ENCODE assay signal across 18 mouse cellular contexts in the genomic region with DNA sequence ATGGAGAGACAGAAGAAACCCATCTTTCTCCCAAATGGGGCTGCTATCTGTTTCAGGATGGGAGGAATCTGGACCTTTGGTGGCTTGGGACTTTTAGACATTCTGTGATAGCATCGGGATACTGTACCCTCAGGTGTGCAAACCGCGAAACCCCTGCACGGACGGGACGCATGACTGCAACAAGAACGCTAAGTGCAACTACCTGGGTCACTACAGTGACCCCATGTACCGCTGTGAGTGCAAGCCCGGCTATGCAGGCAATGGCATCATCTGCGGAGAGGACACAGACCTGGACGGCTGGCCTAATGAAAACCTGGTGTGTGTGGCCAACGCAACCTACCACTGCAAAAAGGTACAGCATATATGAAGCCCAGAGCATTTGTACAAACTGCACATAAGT.
"Had no signal": no experiment of that assay in that cellular context is flagged by ENCODE, and none has a peak within 500 bp of the region (broad histone marks: within the 10 kb centered on the region; RNA-seq: fewer than 3 reads in every experiment).

No protein-coding gene starts in this region.

- H3K27me3 ChIP-seq: liver, embryonic 13.5 days; liver, embryonic 15.5 days; lung, embryonic 15.5 days; neural tube, embryonic 12.5 days had no signal

- DNase-seq: liver, embryonic 13.5 days; liver, postnatal 0 days; lung, adult 2 months; lung, postnatal 14 days; lung, postnatal 36 days; midbrain, embryonic 14.5 days; right cerebral cortex, postnatal 14 days; spleen, adult 18-20 months; thymus, adult 18-20 months; thymus, postnatal 25 days; thymus, postnatal 4 days had no signal

- H3K9me3 ChIP-seq: liver, embryonic 13.5 days; liver, embryonic 15.5 days; lung, embryonic 15.5 days; midbrain, embryonic 12.5 days; neural tube, embryonic 12.5 days had no signal

- H3K27ac ChIP-seq: liver, embryonic 13.5 days; liver, embryonic 15.5 days; lung, embryonic 15.5 days; macrophage; midbrain, embryonic 12.5 days; neural tube, embryonic 12.5 days had no signal

- H3K4me2 ChIP-seq: liver, embryonic 13.5 days; liver, embryonic 15.5 days; lung, embryonic 15.5 days; midbrain, embryonic 12.5 days; neural tube, embryonic 12.5 days had no signal

- ATAC-seq: liver, postnatal 0 days; lung, postnatal 0 days; midbrain, embryonic 16.5 days had no signal

- H3K4me3 ChIP-seq: liver, embryonic 13.5 days; liver, embryonic 15.5 days; lung, embryonic 15.5 days; midbrain, embryonic 12.5 days; neural tube, embryonic 12.5 days had no signal

- H3K36me3 ChIP-seq: liver, embryonic 15.5 days had no signal

- H3K4me1 ChIP-seq: liver, embryonic 13.5 days; liver, embryonic 15.5 days; neural tube, embryonic 12.5 days had no signal
